Comparison of ENCODE assay signal across 26 mouse cellular contexts in the genomic region with DNA sequence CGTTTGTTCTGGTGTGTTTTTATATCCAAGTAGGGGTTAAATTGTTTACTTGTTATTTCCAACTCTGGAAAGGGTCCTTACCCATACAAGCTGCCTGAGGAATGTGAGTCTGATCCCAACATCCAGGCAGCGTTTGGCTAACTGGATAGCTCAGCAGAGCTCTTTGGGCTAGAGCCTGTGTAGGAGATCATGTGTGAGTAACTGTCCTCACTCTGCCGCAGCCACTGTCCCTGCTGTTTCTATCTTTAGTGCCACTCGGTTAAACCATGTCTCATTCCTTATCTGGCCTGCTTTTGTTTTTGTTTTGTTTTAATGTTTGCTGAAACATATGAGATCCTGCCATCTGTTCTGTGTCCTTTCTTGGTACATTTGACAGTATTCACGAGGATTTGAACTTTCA. TPM values are rescaled to one million over a fixed set of nuclear protein-coding genes. Genes with fewer than 3 reads are reported as not detected.
DNase-seq lines count a peak whose midpoint lies in the region; ATAC-seq and TF ChIP-seq lines count a peak whose summit lies in the region.
"Had no signal": no experiment of that assay in that cellular context is flagged by ENCODE, and none has a peak within 500 bp of the region (broad histone marks: within the 10 kb centered on the region; RNA-seq: fewer than 3 reads in every experiment).

No protein-coding gene starts in this region.

- DNase-seq in heart, embryonic 10.5 days (ENCODE audit: low spot score), result no peak
- no peak for DNase-seq in heart, postnatal 4 days
- no peak for DNase-seq in heart, adult 8-10 months (ENCODE audit: low spot score)
- peak; percentile 16 to 23 for DNase-seq in heart, postnatal 10 days
- DNase-seq: adrenal gland, postnatal 25 days; B cell, adult 2 months; cerebellum, adult 18-20 months; cerebellum, postnatal 14 days; kidney, adult 11 months; kidney, postnatal 14 days; layer of hippocampus, adult 9-11 months; lung, postnatal 14 days; right cerebral cortex, postnatal 25 days had no signal

- H3K4me3 ChIP-seq in heart, embryonic 10.5 days, result no peak overlapping the region
- no peak overlapping the region for H3K4me3 ChIP-seq in heart, embryonic 15.5 days
- H3K4me3 ChIP-seq in cortical plate, adult 2 months (ENCODE audit: insufficient read depth, low read length), result no peak overlapping the region
- H3K4me3 ChIP-seq: embryonic facial prominence, embryonic 10.5 days; embryonic facial prominence, embryonic 15.5 days; forebrain, embryonic 13.5 days; hindbrain, embryonic 12.5 days; limb, embryonic 12.5 days; liver, embryonic 15.5 days; midbrain, embryonic 10.5 days; midbrain, embryonic 15.5 days; neural tube, embryonic 15.5 days; stomach, embryonic 15.5 days had no signal

- peaks cover 64% of the 10 kb centered on the region for H3K36me3 ChIP-seq in heart, embryonic 10.5 days
- H3K36me3 ChIP-seq in heart, embryonic 15.5 days, result peaks cover 29% of the 10 kb centered on the region

- WGBS in heart, embryonic 10.5 days, result 43% methylated on average over 5 of the region's 5 CpGs
- 35% methylated on average over 5 of the region's 5 CpGs for WGBS in heart, embryonic 15.5 days

- peak overlapping the region; percentile 79 for H3K27ac ChIP-seq in heart, embryonic 10.5 days
- H3K27ac ChIP-seq in heart, embryonic 15.5 days, result peak overlapping the region; percentile 47
- peak overlapping the region; percentile 65; the same call in 1 of the 2 replicates for H3K27ac ChIP-seq in cortical plate, adult 2 months (ENCODE audit: insufficient read depth, low read length)
- H3K27ac ChIP-seq: embryonic facial prominence, embryonic 10.5 days; embryonic facial prominence, embryonic 15.5 days; forebrain, embryonic 13.5 days; hindbrain, embryonic 12.5 days; limb, embryonic 12.5 days; liver, embryonic 15.5 days; midbrain, embryonic 10.5 days; midbrain, embryonic 15.5 days; neural tube, embryonic 15.5 days; stomach, embryonic 15.5 days had no signal

- peaks cover 32% of the 10 kb centered on the region for H3K4me1 ChIP-seq in heart, embryonic 10.5 days
- peaks cover 26% of the 10 kb centered on the region for H3K4me1 ChIP-seq in heart, embryonic 15.5 days (replicated peaks)
- H3K4me1 ChIP-seq in cortical plate, adult 2 months (ENCODE audit: control insufficient read depth, insufficient read depth, low read length), result peaks cover 7% of the 10 kb centered on the region
- H3K4me1 ChIP-seq: embryonic facial prominence, embryonic 10.5 days; embryonic facial prominence, embryonic 15.5 days; limb, embryonic 12.5 days; liver, embryonic 15.5 days; neural tube, embryonic 15.5 days; stomach, embryonic 15.5 days had no signal

- TF ChIP-seq CTCF in cortical plate, adult 2 months (IDR thresholded peaks at IDR 0.05; ENCODE audit: extremely low read depth, insufficient read depth, low read length), result no peak

- no peaks in the 10 kb centered on the region for H3K27me3 ChIP-seq in heart, embryonic 10.5 days (ENCODE audit: insufficient read depth, poor library complexity, severe bottlenecking)
- H3K27me3 ChIP-seq in heart, embryonic 15.5 days, result no peaks in the 10 kb centered on the region
- H3K27me3 ChIP-seq: embryonic facial prominence, embryonic 15.5 days; forebrain, embryonic 13.5 days; hindbrain, embryonic 12.5 days; limb, embryonic 12.5 days; liver, embryonic 15.5 days; midbrain, embryonic 15.5 days; neural tube, embryonic 15.5 days; stomach, embryonic 15.5 days had no signal

- no peak overlapping the region for H3K9ac ChIP-seq in heart, embryonic 15.5 days
- H3K9ac ChIP-seq: embryonic facial prominence, embryonic 15.5 days; forebrain, embryonic 13.5 days; hindbrain, embryonic 12.5 days; limb, embryonic 12.5 days; liver, embryonic 15.5 days; lung, embryonic 14.5 days; midbrain, embryonic 15.5 days; neural tube, embryonic 15.5 days; stomach, embryonic 15.5 days had no signal

- intact Hi-C loops in heart, postnatal 10 days (cut with DNase I), result no loop called here

- no peak for TF ChIP-seq POLR2A in cortical plate, adult 2 months (IDR thresholded peaks at IDR 0.05; ENCODE audit: extremely low read depth, insufficient read depth, low read length)

- H3K9me3 ChIP-seq in heart, embryonic 10.5 days, result no peaks in the 10 kb centered on the region
- no peaks in the 10 kb centered on the region for H3K9me3 ChIP-seq in heart, embryonic 15.5 days (replicated peaks)
- H3K9me3 ChIP-seq: embryonic facial prominence, embryonic 10.5 days; embryonic facial prominence, embryonic 15.5 days; forebrain, embryonic 13.5 days; hindbrain, embryonic 12.5 days; limb, embryonic 12.5 days; liver, embryonic 15.5 days; midbrain, embryonic 10.5 days; midbrain, embryonic 15.5 days; neural tube, embryonic 15.5 days; stomach, embryonic 15.5 days had no signal

- ATAC-seq in heart, embryonic 15.5 days (replicated peaks; ENCODE audit: insufficient number of reproducible peaks, insufficient read depth, low FRiP score, low read depth), result no peak
- ATAC-seq: forebrain, embryonic 13.5 days; midbrain, embryonic 15.5 days had no signal

- no peak overlapping the region for H3K4me2 ChIP-seq in heart, embryonic 15.5 days
- H3K4me2 ChIP-seq: embryonic facial prominence, embryonic 15.5 days; forebrain, embryonic 13.5 days; hindbrain, embryonic 12.5 days; limb, embryonic 12.5 days; liver, embryonic 15.5 days; lung, embryonic 14.5 days; midbrain, embryonic 15.5 days; neural tube, embryonic 15.5 days; stomach, embryonic 15.5 days had no signal

RNA-seq across cellular contexts. Expression of gene Hp1bp3, which starts 55.2 kb away (rescaled TPM):
- polyA plus RNA-seq in heart, embryonic 10.5 days (2016; fragmentation: Nextera tagmentation; extraction: Ambion mirVana), result 90.6 and 104 TPM in 2 replicates
- 100 to 1,000 TPM in 1 of 2 experiments, 10 to 100 TPM in 1; 93.7 to 102 TPM for total RNA-seq in heart, postnatal 4 days (2021)
- polyA plus RNA-seq in heart, embryonic 15.5 days (2015; fragmentation: Nextera tagmentation; extraction: Ambion mirVana), result 96.1 and 97.9 TPM in 2 replicates
- total RNA-seq in heart, adult 8-10 months (2022), result 10 to 100 TPM; 81.4 to 89.4 (median 84.4) TPM
- polyA plus RNA-seq in cortical plate, adult 2 months (2012; rRNA removed), result 156 and 165 TPM in 2 replicates
- total RNA-seq in heart, postnatal 10 days (2021), result 10 to 100 TPM; 90.3 to 99.5 TPM

Comparison
In these comparisons a context has a peak if more than half of its experiments do, and no peak if none do; other contexts are left out.
1. DNase-seq: peak in heart, postnatal 10 days (2 of 2); none in heart, embryonic 10.5 days (single experiment), heart, postnatal 4 days (single experiment) and heart, adult 8-10 months (single experiment).
2. Peak in every context shown above with its lines, with median percentiles within 50 percentile points of each other: H3K27ac ChIP-seq.